Mouse (Mus musculus): ENCODE measurements at regions not wholly inside any gene's neighbourhood (a gene's known extent, or its start where the extent isn't known, plus 50 kb on each side); places are given as distances from the start of the nearest gene placed in this dataset.
A peak's percentile ranks its signal among the peaks of the same experiment; 100 is the strongest.
"Not testable (repeated sequence)": the region's sequence is repeated elsewhere in the genome, so short reads cannot be mapped to it uniquely, and the experiment has no call there.

GRCm38 (mm10) chr8:63829096-63829495 is 123.0 kb downstream of the Sgo2b start:
- no peak for DNase-seq (ENCODE audit: extremely low spot score, low spot score)

- no peak for DNase-seq (ENCODE audit: extremely low spot score, low spot score)
Observed at GRCm38 (mm10) chr8:63828141-63828540, 123.9 kb downstream of the Sgo2b start.

GRCm38 (mm10) chr8:63784496-63784895 is 167.6 kb downstream of the Sgo2b start:
- no peak for DNase-seq (ENCODE audit: extremely low spot score, low spot score)

GRCm38 (mm10) chr8:63760891-63761290 is 191.2 kb downstream of the Sgo2b start:
- DNase-seq (ENCODE audit: extremely low spot score, low spot score): no peak

- not testable (repeated sequence) for DNase-seq (ENCODE audit: extremely low spot score, low spot score)
Observed at GRCm38 (mm10) chr8:63759931-63760330, 192.1 kb downstream of the Sgo2b start.

- peak; percentile 21 for DNase-seq (ENCODE audit: extremely low spot score, low spot score)
Observed at GRCm38 (mm10) chr8:63755236-63755635, 196.8 kb downstream of the Sgo2b start.

- DNase-seq (ENCODE audit: extremely low spot score, low spot score): no peak
Observed at GRCm38 (mm10) chr8:63754812-63755211, 197.2 kb downstream of the Sgo2b start.

- no peak for DNase-seq (ENCODE audit: extremely low spot score, low spot score)
Observed at GRCm38 (mm10) chr8:63753236-63753635, 198.8 kb downstream of the Sgo2b start.

- no peak for DNase-seq (ENCODE audit: extremely low spot score, low spot score)
Observed at GRCm38 (mm10) chr8:63734411-63734810, 217.6 kb downstream of the Sgo2b start.

- DNase-seq (ENCODE audit: extremely low spot score, low spot score): not testable (repeated sequence)
Observed at GRCm38 (mm10) chr8:63730741-63731140, 221.3 kb downstream of the Sgo2b start.

All from neural tube, embryonic 10.5 days (tissue).